Mouse (Mus musculus) megakaryocyte, embryonic 14.5 days (primary cell): ENCODE measurements around the gene Phactr4.

Experiments used
- FLI1 ChIP-seq: IDR thresholded peaks from 2 replicates; pipeline ENCODE4 v1.6.1; 2012; ENCODE audit warnings: low read length, inconsistent platforms, mixed read lengths
- GATA1 ChIP-seq: IDR thresholded peaks from 3 replicates; pipeline ENCODE4 v1.6.1; 2012; ENCODE audit warnings: mixed read lengths, low read length, inconsistent platforms, borderline replicate concordance

- TF ChIP-seq GATA1: no peak
- no peak for TF ChIP-seq FLI1
Measured at GRCm38 (mm10) chr4:132424765-132425164, 2.5 kb upstream of the Phactr4 start.
